Mouse (Mus musculus) midbrain, embryonic 12.5 days (tissue): ENCODE measurements at regions not wholly inside any gene's neighbourhood (a gene's known extent, or its start where the extent isn't known, plus 50 kb on each side); places are given as distances from the start of the nearest gene placed in this dataset.

Experiments used
- ATAC-seq: fragments of 200-750 bp; cut with Nextera tagmentation; 2 replicates; pipeline ENCODE4 v1.8.0; 2017; ENCODE audit warnings: low read depth, moderate TSS enrichment, moderate library complexity; ENCODE audit not compliant: low FRiP score
- H3K27ac ChIP-seq: fragments of 300-500 bp; sonication (generic); replicated peaks from 2 replicates; pipeline ENCODE4 v1.5.1; 2016; ENCODE audit warnings: mild to moderate bottlenecking
- H3K27me3 ChIP-seq: fragments of 300-500 bp; sonication (generic); 2 replicates; pipeline ENCODE4 v1.6.1; 2016; ENCODE audit warnings: mild to moderate bottlenecking
- H3K36me3 ChIP-seq: fragments of 300-500 bp; sonication (generic); 2 replicates; pipeline ENCODE4 v1.6.1; 2016
- H3K4me1 ChIP-seq: fragments of 300-500 bp; sonication (generic); 2 replicates; pipeline ENCODE4 v1.6.1; 2016
- H3K4me2 ChIP-seq: fragments of 300-500 bp; sonication (generic); replicated peaks from 2 replicates; pipeline ENCODE4 v1.6.1; 2016; ENCODE audit warnings: mild to moderate bottlenecking, moderate library complexity
- H3K4me3 ChIP-seq: fragments of 300-500 bp; sonication (generic); 2 replicates; pipeline ENCODE4 v1.5.1; 2016; ENCODE audit warnings: mild to moderate bottlenecking
- H3K9ac ChIP-seq: fragments of 300-500 bp; sonication (generic); replicated peaks from 2 replicates; pipeline ENCODE4 v1.6.1; 2016; ENCODE audit warnings: mild to moderate bottlenecking, moderate library complexity
- H3K9me3 ChIP-seq: fragments of 300-500 bp; sonication (generic); 2 replicates; pipeline ENCODE4 v1.6.1; 2016; ENCODE audit warnings: mild to moderate bottlenecking
- WGBS: fragments of 180-500 bp; shearing (Covaris S2); methylation state at CpG from one replicate; pipeline ENCODE4 v1.1.7; 2016; 5-methylcytosine and 5-hydroxymethylcytosine counted together

GRCm38 (mm10) chr9:89858005-89858404, 51.7 kb upstream of the Rasgrf1 start:
- Histone ChIP-seq H3K4me2 (no peak overlapping the region), H3K9ac (no peak overlapping the region), H3K4me3 (no peak overlapping the region), H3K36me3 (no peaks in the 10 kb centered on the region), H3K27ac (no peak overlapping the region), H3K9me3 (no peaks in the 10 kb centered on the region), H3K4me1 (no peaks in the 10 kb centered on the region), H3K27me3 (no peaks in the 10 kb centered on the region)
- ATAC-seq: 0 out of 2 replicates have a peak, but pooled peaks have one; percentile 23

GRCm38 (mm10) chr9:89850491-89851282, 59.0 kb upstream of the Rasgrf1 start:
- Histone ChIP-seq H3K36me3 (no peaks in the 10 kb centered on the region), H3K4me2 (no peak overlapping the region), H3K4me3 (no peak overlapping the region), H3K27me3 (no peaks in the 10 kb centered on the region), H3K9me3 (no peaks in the 10 kb centered on the region), H3K4me1 (no peaks in the 10 kb centered on the region), H3K9ac (no peak overlapping the region), H3K27ac (no peak overlapping the region)
- no peak for ATAC-seq
- WGBS: 89% methylated on average over 10 of the region's 10 CpGs

GRCm38 (mm10) chr9:89849947-89850346, 59.8 kb upstream of the Rasgrf1 start:
- H3K4me2 ChIP-seq: no peak overlapping the region
- H3K27me3 ChIP-seq: no peaks in the 10 kb centered on the region
- WGBS: 87% methylated on average over 3 of the region's 3 CpGs
- H3K9ac ChIP-seq: no peak overlapping the region
- H3K4me1 ChIP-seq: no peaks in the 10 kb centered on the region
- ATAC-seq: no peak
- no peak overlapping the region for H3K4me3 ChIP-seq
- H3K9me3 ChIP-seq: no peaks in the 10 kb centered on the region
- H3K27ac ChIP-seq: no peak overlapping the region
- no peaks in the 10 kb centered on the region for H3K36me3 ChIP-seq

GRCm38 (mm10) chr9:89848571-89848970, 61.1 kb upstream of the Rasgrf1 start:
- H3K4me1 ChIP-seq: no peaks in the 10 kb centered on the region
- WGBS: 82% methylated on average over 3 of the region's 3 CpGs
- H3K36me3 ChIP-seq: no peaks in the 10 kb centered on the region
- H3K27ac ChIP-seq: no peak overlapping the region
- H3K9me3 ChIP-seq: no peaks in the 10 kb centered on the region
- no peak overlapping the region for H3K4me2 ChIP-seq
- H3K27me3 ChIP-seq: no peaks in the 10 kb centered on the region
- ATAC-seq: no peak
- H3K4me3 ChIP-seq: no peak overlapping the region
- no peak overlapping the region for H3K9ac ChIP-seq

- Histone ChIP-seq H3K4me1 (peaks cover 7% of the 10 kb centered on the region; the same call in 1 of the 2 replicates), H3K4me3 (no peak overlapping the region), H3K27me3 (no peaks in the 10 kb centered on the region), H3K36me3 (no peaks in the 10 kb centered on the region), H3K9ac (no peak overlapping the region), H3K4me2 (no peak overlapping the region), H3K9me3 (no peaks in the 10 kb centered on the region), H3K27ac (no peak overlapping the region)
- ATAC-seq: no peak
Observed at GRCm38 (mm10) chr9:89846973-89847372, 62.7 kb upstream of the Rasgrf1 start.

- Histone ChIP-seq H3K9ac (no peak overlapping the region), H3K4me1 (peaks cover 7% of the 10 kb centered on the region; the same call in 1 of the 2 replicates), H3K27me3 (no peaks in the 10 kb centered on the region), H3K9me3 (no peaks in the 10 kb centered on the region), H3K4me3 (no peak overlapping the region), H3K27ac (no peak overlapping the region), H3K36me3 (no peaks in the 10 kb centered on the region), H3K4me2 (no peak overlapping the region)
- WGBS: 89% methylated on average over 8 of the region's 8 CpGs
- ATAC-seq: no peak
Observed at GRCm38 (mm10) chr9:89842776-89843089, 67.0 kb upstream of the Rasgrf1 start.

- Histone ChIP-seq H3K9ac (no peak overlapping the region), H3K9me3 (no peaks in the 10 kb centered on the region), H3K36me3 (no peaks in the 10 kb centered on the region), H3K27me3 (no peaks in the 10 kb centered on the region), H3K4me2 (no peak overlapping the region), H3K27ac (no peak overlapping the region), H3K4me1 (peaks cover 7% of the 10 kb centered on the region; the same call in 1 of the 2 replicates), H3K4me3 (no peak overlapping the region)
- 65% methylated on average over 12 of the region's 12 CpGs for WGBS
- no peak for ATAC-seq
Observed at GRCm38 (mm10) chr9:89841866-89842775, 67.6 kb upstream of the Rasgrf1 start.

- Histone ChIP-seq H3K4me1 (peaks cover 7% of the 10 kb centered on the region; the same call in 1 of the 2 replicates), H3K9me3 (no peaks in the 10 kb centered on the region), H3K36me3 (no peaks in the 10 kb centered on the region), H3K27ac (no peak overlapping the region), H3K4me3 (no peak overlapping the region), H3K9ac (no peak overlapping the region), H3K4me2 (no peak overlapping the region), H3K27me3 (no peaks in the 10 kb centered on the region)
- WGBS: 51% methylated on average over 2 of the region's 2 CpGs
- no peak for ATAC-seq
Observed at GRCm38 (mm10) chr9:89841371-89841770, 68.3 kb upstream of the Rasgrf1 start.

- H3K9me3 ChIP-seq: no peaks in the 10 kb centered on the region
- H3K4me1 ChIP-seq: no peaks in the 10 kb centered on the region; the same call in 1 of the 2 replicates
- WGBS: 88% methylated on average over 7 of the region's 7 CpGs
- H3K9ac ChIP-seq: no peak overlapping the region
- H3K27ac ChIP-seq: no peak overlapping the region
- H3K4me2 ChIP-seq: no peak overlapping the region
- no peak overlapping the region for H3K4me3 ChIP-seq
- H3K36me3 ChIP-seq: no peaks in the 10 kb centered on the region
- no peaks in the 10 kb centered on the region for H3K27me3 ChIP-seq
- no peak for ATAC-seq
Observed at GRCm38 (mm10) chr9:89836454-89837245, 73.1 kb upstream of the Rasgrf1 start.

GRCm38 (mm10) chr9:89833596-89833995, 76.1 kb upstream of the Rasgrf1 start:
- Histone ChIP-seq H3K9me3 (no peaks in the 10 kb centered on the region), H3K4me3 (no peak overlapping the region), H3K27ac (no peak overlapping the region), H3K4me2 (no peak overlapping the region), H3K27me3 (peaks cover 3% of the 10 kb centered on the region; the same call in 1 of the 2 replicates), H3K4me1 (no peaks in the 10 kb centered on the region), H3K36me3 (no peaks in the 10 kb centered on the region), H3K9ac (no peak overlapping the region)
- 86% methylated on average over 9 of the region's 9 CpGs for WGBS
- no peak for ATAC-seq

- no peak for ATAC-seq
- Histone ChIP-seq H3K9ac (no peak overlapping the region), H3K4me3 (no peak overlapping the region), H3K27me3 (peaks cover 8% of the 10 kb centered on the region; the same call in 1 of the 2 replicates), H3K9me3 (no peaks in the 10 kb centered on the region), H3K36me3 (no peaks in the 10 kb centered on the region), H3K4me1 (no peaks in the 10 kb centered on the region; the same call in 1 of the 2 replicates), H3K27ac (no peak overlapping the region), H3K4me2 (no peak overlapping the region)
- WGBS: 94% methylated on average over 14 of the region's 14 CpGs
Observed at GRCm38 (mm10) chr9:89831855-89832254, 77.9 kb upstream of the Rasgrf1 start.
